ENCODE assay signal across 19 mouse cellular contexts in the genomic region with DNA sequence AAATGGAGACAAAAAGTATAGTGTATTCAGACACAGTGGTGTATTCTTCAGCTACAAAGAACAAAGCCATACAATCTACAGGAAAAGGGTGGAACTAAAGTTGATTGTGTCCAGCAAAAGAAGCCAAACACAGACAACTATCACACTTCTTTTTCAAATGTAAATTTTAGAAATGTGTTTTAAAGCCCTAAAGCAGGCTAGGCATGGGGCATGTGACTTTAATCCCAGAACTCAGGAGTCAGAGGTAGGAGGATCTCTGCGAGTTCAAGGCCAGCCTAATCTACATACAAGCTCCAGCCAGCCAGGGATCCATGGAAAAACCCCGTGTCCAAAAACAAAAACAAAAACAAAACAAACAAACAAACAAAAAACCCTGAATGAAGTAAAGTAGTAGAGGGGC.
"Had no signal": no experiment of that assay in that cellular context is flagged by ENCODE, and none has a peak within 500 bp of the region (broad histone marks: within the 10 kb centered on the region; RNA-seq: fewer than 3 reads in every experiment).

No protein-coding gene starts in this region.

- H3K27me3 ChIP-seq: liver, embryonic 15.5 days; lung, embryonic 15.5 days; neural tube, embryonic 13.5 days; neural tube, embryonic 15.5 days had no signal

- DNase-seq: liver, postnatal 0 days; lung, adult 2 months; lung, postnatal 14 days; lung, postnatal 36 days; midbrain, embryonic 14.5 days; retina, postnatal 1 day; right cerebral cortex, adult 18-20 months; right cerebral cortex, postnatal 25 days; right cerebral cortex, postnatal 4 days; spleen, adult 18-20 months; thymus, adult 2 months; thymus, postnatal 25 days; thymus, postnatal 4 days had no signal

- H3K4me3 ChIP-seq: liver, embryonic 15.5 days; lung, embryonic 15.5 days; midbrain, embryonic 10.5 days; myocyte; neural tube, embryonic 13.5 days; neural tube, embryonic 15.5 days had no signal

- H3K4me1 ChIP-seq: lung, embryonic 15.5 days had no signal

- H3K27ac ChIP-seq: liver, embryonic 15.5 days; lung, embryonic 15.5 days; midbrain, embryonic 10.5 days; neural tube, embryonic 13.5 days; neural tube, embryonic 15.5 days had no signal

- H3K9me3 ChIP-seq: liver, embryonic 15.5 days; lung, embryonic 15.5 days; midbrain, embryonic 10.5 days; neural tube, embryonic 13.5 days; neural tube, embryonic 15.5 days had no signal

- H3K9ac ChIP-seq: liver, embryonic 15.5 days; liver, postnatal 0 days; lung, embryonic 15.5 days; neural tube, embryonic 13.5 days; neural tube, embryonic 15.5 days had no signal

- H3K36me3 ChIP-seq: liver, embryonic 15.5 days; lung, embryonic 15.5 days; midbrain, embryonic 10.5 days; neural tube, embryonic 13.5 days; neural tube, embryonic 15.5 days had no signal
